Mouse (Mus musculus): Measurements from ENCODE around the gene Gfpt1. TPM values are rescaled to one million over a fixed set of nuclear protein-coding genes. Genes with fewer than 3 reads are reported as not detected.

Gene Gfpt1
- polyA plus RNA-seq (2012; rRNA removed): 13.1 and 13.5 TPM in 2 replicates

DNA sequence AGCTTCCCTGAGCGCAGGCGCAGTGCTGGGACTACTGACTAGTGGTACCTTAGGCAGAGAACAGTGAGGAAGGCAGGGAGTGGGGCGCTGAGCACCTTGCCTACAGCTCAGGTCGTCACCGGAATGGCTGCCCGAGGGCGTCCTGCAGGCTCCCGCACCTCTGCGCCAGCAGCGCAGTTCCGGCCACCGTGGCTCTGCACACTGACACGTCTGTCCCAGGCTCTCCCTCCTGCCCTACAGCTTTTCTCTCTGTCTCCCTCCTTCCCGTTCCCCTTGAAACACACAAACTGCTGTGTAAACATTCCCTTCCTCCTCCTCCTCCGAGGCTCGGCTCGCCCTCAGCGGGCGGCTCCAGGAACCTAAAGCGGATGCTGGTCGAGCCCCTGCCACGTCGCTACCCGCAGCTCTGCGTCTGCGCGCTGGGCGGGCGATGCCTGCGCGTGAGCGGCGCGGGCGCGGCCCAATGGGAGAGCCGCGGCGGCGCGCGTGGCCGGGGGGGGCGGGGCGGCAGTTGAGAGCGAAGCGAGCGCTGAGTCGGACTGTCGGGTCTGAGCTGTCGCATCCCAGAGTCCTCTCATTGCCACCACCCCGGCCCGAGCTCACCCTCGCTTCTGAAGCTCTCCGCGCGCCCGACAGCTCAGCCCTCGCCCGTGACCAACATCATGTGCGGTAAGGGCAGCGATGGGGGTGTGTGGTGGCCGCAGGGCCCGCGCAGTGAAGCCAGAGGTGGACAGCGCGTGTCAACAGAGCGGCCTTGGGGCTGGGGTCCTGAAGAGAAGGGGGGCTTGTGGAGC lies at the start of gene Gfpt1:
TSS of gene Gfpt1 (plus strand) at position 510 of the 794 bp plus-strand sequence.

DNA sequence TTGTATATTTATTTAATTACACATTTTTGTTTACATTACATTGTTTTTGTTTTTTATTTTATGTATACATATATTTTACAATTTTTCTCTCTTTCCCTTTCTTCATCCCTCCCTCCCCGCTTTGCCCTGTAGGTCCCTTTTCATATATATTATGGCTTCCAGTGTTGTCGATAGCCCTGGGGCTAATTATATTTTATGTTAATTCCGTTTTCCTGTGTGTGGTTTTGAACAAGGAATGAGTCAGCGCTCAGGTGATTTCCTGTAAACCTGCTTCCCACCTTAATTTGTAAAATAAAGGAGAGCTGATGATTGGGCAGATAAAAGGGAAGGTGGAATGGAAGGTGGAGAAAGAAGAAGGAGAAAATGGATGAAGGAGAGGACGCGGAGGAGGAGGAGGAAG lies 33.8 kb upstream of the Gfpt1 start, which contains the start of gene Nfu1:
TSS of gene Nfu1 (plus strand) at position 350 of the 400 bp plus-strand sequence.

DNA sequence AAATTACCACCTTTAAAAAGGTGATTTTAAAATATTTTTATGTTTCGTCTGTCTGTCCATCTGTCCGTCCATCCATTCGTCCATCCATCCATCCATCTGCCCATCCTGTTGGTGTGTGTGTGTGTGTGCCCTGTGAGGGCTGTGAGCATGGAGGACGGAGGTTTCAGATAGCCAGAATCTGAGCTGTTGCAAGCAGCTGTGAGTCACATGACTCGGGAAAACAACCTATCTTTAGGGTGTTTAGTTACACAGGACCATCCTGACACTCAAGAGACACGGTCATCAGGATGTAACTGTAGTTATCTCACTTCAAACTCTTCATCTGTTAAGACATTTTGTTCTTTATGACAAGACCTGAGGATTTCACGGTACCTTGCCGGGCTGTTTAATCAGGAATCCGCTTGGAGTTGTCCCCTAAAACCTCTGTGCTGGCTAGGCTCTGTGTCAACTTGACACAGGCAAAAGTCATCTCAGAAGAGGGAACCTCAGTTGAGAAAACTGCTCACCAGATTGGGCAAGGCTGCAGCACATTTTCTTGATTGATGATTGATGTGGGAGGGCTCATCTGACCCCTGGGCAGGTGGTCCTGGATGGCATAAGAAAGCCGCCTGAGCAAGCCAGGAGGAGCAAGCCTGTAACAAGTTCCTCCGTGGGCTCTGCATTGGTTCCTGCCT lies 61.6 kb downstream of the Gfpt1 start, which contains the start of gene D6Ertd527e:
TSS of gene D6Ertd527e (plus strand) at position 624 of the 674 bp plus-strand sequence.

Other genes starting within 250 kb of the Gfpt1 start
- 61.5 and 64.6 TPM in 2 replicates for gene Anxa4, start 249.3 kb upstream of the Gfpt1 start, polyA plus RNA-seq (2012; rRNA removed)
- 31.4 and 38.9 TPM in 2 replicates for gene Aak1, start 193.3 kb upstream of the Gfpt1 start, polyA plus RNA-seq (2012; rRNA removed)
- gene Nfu1, start 33.6 kb upstream of the Gfpt1 start, polyA plus RNA-seq (2012; rRNA removed): 42.9 and 72.7 TPM in 2 replicates
- gene D6Ertd527e, start 61.9 kb downstream of the Gfpt1 start, polyA plus RNA-seq (2012; rRNA removed): 45.9 and 83.5 TPM in 2 replicates